7 mouse cellular contexts compared by ENCODE assay signal in genomic region chr2:152707627-152708026, GRCm38 (mm10). TPM values are rescaled to one million over a fixed set of nuclear protein-coding genes. Genes with fewer than 3 reads are reported as not detected.
A peak's percentile ranks its signal among the peaks of the same experiment; 100 is the strongest.
DNase-seq lines count a peak whose midpoint lies in the region; ATAC-seq lines count a peak whose summit lies in the region.

No protein-coding gene starts in this region.

- peak; percentile 93 for ATAC-seq in intestine, embryonic 14.5 days (replicated peaks; ENCODE audit: low FRiP score, low TSS enrichment, low read depth)

- WGBS in intestine, embryonic 14.5 days: 7% methylated on average over 28 of the region's 31 CpGs
- WGBS in midbrain, embryonic 10.5 days: 4% methylated on average over 31 of the region's 31 CpGs

- no peaks in the 10 kb centered on the region for H3K27me3 ChIP-seq in intestine, embryonic 14.5 days (replicated peaks; ENCODE audit: control insufficient read depth, insufficient read depth, low read length)
- no peaks in the 10 kb centered on the region for H3K27me3 ChIP-seq in midbrain, embryonic 10.5 days (ENCODE audit: low read depth, poor library complexity, severe bottlenecking)

- peak; percentile 96 to 97 for DNase-seq in adrenal gland, postnatal 36 days
- peak; percentile 95 for DNase-seq in embryo, embryonic 10.5 days (ENCODE audit: low spot score)
- peak; percentile 94 for DNase-seq in gastrocnemius, postnatal 14 days
- DNase-seq in intestine, embryonic 14.5 days (ENCODE audit: low spot score): peak; percentile 92
- peak; percentile 73 to 75 for DNase-seq in left cerebral cortex, postnatal 14 days (ENCODE audit: low spot score in 2 of 2)
- DNase-seq in midbrain, embryonic 10.5 days (ENCODE audit: low spot score): peak; percentile 86
- DNase-seq in spleen, postnatal 36 days (ENCODE audit: low spot score in 2 of 2): peak; percentile 18 to 40

- H3K36me3 ChIP-seq in intestine, embryonic 14.5 days (ENCODE audit: control insufficient read depth, insufficient read depth, low read length): peaks cover 34% of the 10 kb centered on the region
- peaks cover 55% of the 10 kb centered on the region for H3K36me3 ChIP-seq in midbrain, embryonic 10.5 days

- H3K9ac ChIP-seq in intestine, embryonic 14.5 days (ENCODE audit: low read length): peak overlapping the region; percentile 44

- H3K4me1 ChIP-seq in intestine, embryonic 14.5 days (replicated peaks; ENCODE audit: control insufficient read depth, insufficient read depth, low read length): peaks cover 23% of the 10 kb centered on the region
- H3K4me1 ChIP-seq in midbrain, embryonic 10.5 days: peaks cover 41% of the 10 kb centered on the region

- H3K9me3 ChIP-seq in intestine, embryonic 14.5 days (ENCODE audit: control insufficient read depth, low read length): no peaks in the 10 kb centered on the region
- no peaks in the 10 kb centered on the region for H3K9me3 ChIP-seq in midbrain, embryonic 10.5 days (replicated peaks)

- intact Hi-C loops in gastrocnemius, postnatal 14 days (cut with DNase I; ENCODE audit: low total_unique reads): no loop called here
- intact Hi-C loops in left cerebral cortex, postnatal 14 days (cut with DNase I): no loop called here

- H3K4me3 ChIP-seq in intestine, embryonic 14.5 days (ENCODE audit: low read depth, low read length): peak overlapping the region; percentile 30
- peak overlapping the region; percentile 64 for H3K4me3 ChIP-seq in midbrain, embryonic 10.5 days

- H3K27ac ChIP-seq in intestine, embryonic 14.5 days (ENCODE audit: low read depth): peak overlapping the region; percentile 92
- H3K27ac ChIP-seq in midbrain, embryonic 10.5 days (replicated peaks): peak overlapping the region; percentile 91

- H3K4me2 ChIP-seq in intestine, embryonic 14.5 days (ENCODE audit: low read length): peak overlapping the region; percentile 55

RNA-seq across cellular contexts. Expression of gene Mcts2, which starts 20.8 kb away (rescaled TPM):
- 10 to 100 TPM; 27.2 to 31.7 TPM for total RNA-seq in adrenal gland, postnatal 36 days (2021)
- 10 to 100 TPM; 11.9 to 13.8 TPM for total RNA-seq in gastrocnemius, postnatal 14 days (2021)
- polyA plus RNA-seq in intestine, embryonic 14.5 days (2014; fragmentation: Nextera tagmentation; extraction: Ambion mirVana): 32.8 and 34.0 TPM in 2 replicates
- 10 to 100 TPM; 17.9 to 20.4 TPM for total RNA-seq in left cerebral cortex, postnatal 14 days (2021)
- polyA plus RNA-seq in midbrain, embryonic 10.5 days (2016; fragmentation: Nextera tagmentation; extraction: Ambion mirVana): 42.9 and 45.3 TPM in 2 replicates

RNA-seq across cellular contexts. Expression of gene Id1, which starts 28.4 kb away (rescaled TPM):
- 100 to 1,000 TPM in 1 of 2 experiments, 10 to 100 TPM in 1; 68.4 to 105 TPM for total RNA-seq in adrenal gland, postnatal 36 days (2021)
- total RNA-seq in gastrocnemius, postnatal 14 days (2021): 10 to 100 TPM; 12.5 to 17.3 TPM
- polyA plus RNA-seq in intestine, embryonic 14.5 days (2014; fragmentation: Nextera tagmentation; extraction: Ambion mirVana): 101 and 109 TPM in 2 replicates
- total RNA-seq in left cerebral cortex, postnatal 14 days (2021): 10 to 100 TPM; 19.5 to 26.4 TPM
- polyA plus RNA-seq in midbrain, embryonic 10.5 days (2016; fragmentation: Nextera tagmentation; extraction: Ambion mirVana): 70.2 and 86.2 TPM in 2 replicates

RNA-seq across cellular contexts. Expression of gene H13, which starts 38.4 kb away (rescaled TPM):
- total RNA-seq in adrenal gland, postnatal 36 days (2021): 100 to 1,000 TPM; 169 to 173 TPM
- total RNA-seq in gastrocnemius, postnatal 14 days (2021): 10 to 100 TPM; 45.8 to 49.1 TPM
- polyA plus RNA-seq in intestine, embryonic 14.5 days (2014; fragmentation: Nextera tagmentation; extraction: Ambion mirVana): 108 and 113 TPM in 2 replicates
- total RNA-seq in left cerebral cortex, postnatal 14 days (2021): 10 to 100 TPM; 90.8 to 90.9 TPM
- polyA plus RNA-seq in midbrain, embryonic 10.5 days (2016; fragmentation: Nextera tagmentation; extraction: Ambion mirVana): 99.2 and 117 TPM in 2 replicates

RNA-seq across cellular contexts. Expression of gene Cox4i2, which starts 46.3 kb away (rescaled TPM):
- total RNA-seq in adrenal gland, postnatal 36 days (2021): 1 to 10 TPM; 3.0 to 4.0 TPM
- 1 to 10 TPM; 5.9 to 6.0 TPM for total RNA-seq in gastrocnemius, postnatal 14 days (2021)
- 11.0 and 13.1 TPM in 2 replicates for polyA plus RNA-seq in intestine, embryonic 14.5 days (2014; fragmentation: Nextera tagmentation; extraction: Ambion mirVana)
- total RNA-seq in left cerebral cortex, postnatal 14 days (2021): 1 to 10 TPM; 2.3 to 2.8 TPM
- 4.2 and 4.6 TPM in 2 replicates for polyA plus RNA-seq in midbrain, embryonic 10.5 days (2016; fragmentation: Nextera tagmentation; extraction: Ambion mirVana)

Comparison
In these comparisons a context has a peak if more than half of its experiments do, and no peak if none do; other contexts are left out.
1. Peak in every context shown above with its lines: DNase-seq, ATAC-seq, H3K4me3 ChIP-seq and H3K27ac ChIP-seq.
2. DNase-seq: peak in every context shown above with its lines; median percentile 96 in adrenal gland, postnatal 36 days; 95 in embryo, embryonic 10.5 days; 94 in gastrocnemius, postnatal 14 days; 92 in intestine, embryonic 14.5 days; 86 in midbrain, embryonic 10.5 days; 74 in left cerebral cortex, postnatal 14 days; 29 in spleen, postnatal 36 days.